Mouse (Mus musculus): Measurements from ENCODE around the gene Hand1.
"Not testable (repeated sequence)": the region's sequence is repeated elsewhere in the genome, so short reads cannot be mapped to it uniquely, and the experiment has no call there.

Hand1 gene

DNA sequence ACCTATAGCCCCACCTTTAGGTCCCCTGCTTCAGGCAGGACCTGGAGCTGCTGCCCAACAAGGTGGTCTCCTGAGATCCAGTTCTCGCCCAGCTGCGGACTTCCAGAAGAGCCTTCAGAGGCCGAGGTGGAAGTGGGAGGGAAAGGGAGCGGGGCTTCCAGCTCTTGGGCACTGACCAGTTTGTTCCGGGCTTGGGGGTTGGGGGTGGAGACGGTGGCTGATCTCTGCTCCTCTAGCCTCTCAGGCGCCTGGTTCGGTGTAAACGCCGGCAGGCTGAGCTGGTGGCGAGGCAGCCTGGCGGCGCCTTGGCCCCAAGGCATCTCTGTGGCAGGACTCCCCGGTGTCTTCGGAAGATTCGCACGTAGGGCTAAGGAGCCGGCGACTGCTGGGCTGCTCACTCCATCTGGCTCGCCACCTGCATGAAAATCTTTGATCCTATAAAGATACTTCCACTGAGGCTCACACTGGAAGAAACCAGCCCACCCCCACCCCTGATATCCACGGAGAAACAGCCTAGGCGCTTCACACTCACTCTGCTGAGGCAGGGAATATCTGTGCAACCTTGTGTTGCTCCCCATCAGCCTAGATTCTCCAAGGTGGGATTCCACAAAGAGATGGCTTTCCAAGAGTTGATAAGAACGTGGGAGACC lies at the start of gene Hand1:
Gene Hand1, minus strand, starts transcription at position 267 of the 650 bp plus-strand sequence.
- DNase-seq, result no peak

- DNase-seq, result no peak
These were observed 43.5 kb upstream of the Hand1 start for GRCm38 (mm10) chr11:57876157-57876556.

- DNase-seq, result no peak
These were observed 40.4 kb upstream of the Hand1 start for GRCm38 (mm10) chr11:57873014-57873413.

GRCm38 (mm10) chr11:57868753-57869460 lies 36.3 kb upstream of the Hand1 start:
- DNase-seq, result peak; percentile 11

GRCm38 (mm10) chr11:57866466-57866865 lies 33.8 kb upstream of the Hand1 start:
- DNase-seq, result no peak

- no peak for DNase-seq
These were observed 32.0 kb upstream of the Hand1 start for GRCm38 (mm10) chr11:57864577-57864976.

- no peak for DNase-seq
These were observed 29.5 kb upstream of the Hand1 start for GRCm38 (mm10) chr11:57862088-57862487.

DNA sequence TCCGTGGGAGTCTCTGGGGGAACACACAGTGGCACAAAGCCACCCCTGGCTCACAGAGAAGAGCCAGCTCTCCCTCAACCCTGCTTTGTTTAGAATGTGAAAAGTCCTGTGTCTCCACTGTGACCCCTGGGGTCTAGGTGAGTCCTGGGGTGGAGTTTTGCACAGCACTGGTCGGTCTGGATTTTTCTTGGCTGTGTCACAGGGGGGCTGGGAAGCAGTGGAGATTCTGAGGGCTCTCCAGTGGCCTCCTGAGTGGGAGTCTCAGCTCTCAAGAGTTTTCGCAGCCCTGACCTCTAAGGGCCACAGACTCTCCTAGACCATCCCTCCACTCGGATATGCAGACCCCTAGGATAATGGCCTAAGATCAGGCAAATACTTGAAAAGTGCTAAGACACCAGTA lies 25.1 kb upstream of the Hand1 start:
- no peak for DNase-seq

DNA sequence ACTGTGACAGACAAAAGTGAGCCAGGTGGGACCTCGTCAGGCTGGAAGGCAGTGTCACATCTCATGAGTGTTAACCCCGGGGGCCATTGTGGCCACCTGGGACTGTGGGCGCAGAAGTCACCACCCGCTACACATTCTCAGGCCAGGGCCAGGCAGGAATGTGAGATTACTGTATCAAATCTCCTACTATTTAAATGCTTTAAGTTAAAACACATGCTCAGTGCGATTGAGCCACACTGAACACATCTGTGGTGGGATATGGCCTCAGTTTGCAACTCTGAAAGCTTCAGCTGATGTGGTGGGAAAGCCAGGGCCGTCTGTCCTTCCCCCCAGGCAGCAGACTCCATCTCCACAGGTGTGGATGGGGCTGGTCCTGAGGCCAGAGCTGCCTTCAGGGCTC lies 21.0 kb upstream of the Hand1 start:
- DNase-seq, result no peak

DNA sequence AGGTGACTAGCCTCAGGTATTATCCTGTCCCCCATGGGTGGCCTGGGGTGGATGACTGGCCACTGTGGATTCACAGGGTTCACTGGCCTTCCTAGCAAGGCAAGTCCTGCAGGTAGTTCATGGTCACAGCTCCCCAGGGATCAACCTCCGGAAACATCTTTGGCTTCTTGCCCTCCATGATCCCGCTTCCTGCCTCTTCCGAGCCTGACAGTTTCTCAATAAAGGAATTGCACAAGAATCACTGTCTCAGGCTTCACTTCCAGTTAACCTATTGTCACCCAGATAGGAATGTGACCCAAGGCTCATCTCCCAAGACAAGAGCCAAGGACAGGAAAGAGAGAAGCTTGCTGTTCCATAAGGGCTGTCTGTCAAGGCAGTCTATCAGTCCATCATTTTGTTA lies 18.3 kb upstream of the Hand1 start:
- no peak for DNase-seq

DNA sequence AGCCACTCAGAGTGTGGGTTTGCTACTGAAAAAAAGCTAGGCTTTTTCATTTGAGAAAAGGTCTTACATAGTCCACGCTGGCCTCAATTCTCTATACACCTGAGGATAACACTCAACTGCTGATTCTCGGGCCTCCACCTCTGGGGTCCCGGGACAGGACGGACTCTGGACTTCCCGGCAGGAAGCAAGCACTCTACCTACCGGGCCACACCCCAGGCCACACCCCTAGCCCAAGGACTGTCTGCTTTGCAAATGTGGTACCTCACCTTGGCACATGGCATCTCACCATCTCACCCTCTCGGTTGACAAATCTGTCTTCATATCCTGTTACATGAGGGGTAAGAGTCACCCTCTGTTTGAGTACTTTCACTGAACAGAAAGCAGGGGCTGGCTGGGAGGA lies 17.7 kb upstream of the Hand1 start:
- DNase-seq, result no peak

DNA sequence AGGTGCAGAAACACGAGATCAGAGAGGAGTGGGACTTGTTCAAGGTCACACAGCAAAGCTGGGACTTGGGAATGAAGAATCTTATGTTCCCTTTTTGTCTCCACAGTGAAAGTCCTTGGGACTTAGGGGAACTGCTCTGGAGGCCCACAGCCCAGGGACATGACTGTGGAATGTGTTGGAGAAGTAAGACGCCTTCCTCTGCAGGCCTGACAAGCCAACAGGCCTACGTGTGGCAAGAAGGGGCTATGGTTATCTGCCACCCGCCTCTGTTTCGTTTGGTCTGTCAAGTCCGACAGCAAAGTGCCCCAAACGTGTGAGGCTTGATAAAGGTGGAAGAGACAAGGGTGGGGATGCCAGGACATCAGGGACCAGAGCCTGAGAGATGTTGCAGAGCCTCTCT lies 14.8 kb upstream of the Hand1 start:
- DNase-seq, result no peak

DNA sequence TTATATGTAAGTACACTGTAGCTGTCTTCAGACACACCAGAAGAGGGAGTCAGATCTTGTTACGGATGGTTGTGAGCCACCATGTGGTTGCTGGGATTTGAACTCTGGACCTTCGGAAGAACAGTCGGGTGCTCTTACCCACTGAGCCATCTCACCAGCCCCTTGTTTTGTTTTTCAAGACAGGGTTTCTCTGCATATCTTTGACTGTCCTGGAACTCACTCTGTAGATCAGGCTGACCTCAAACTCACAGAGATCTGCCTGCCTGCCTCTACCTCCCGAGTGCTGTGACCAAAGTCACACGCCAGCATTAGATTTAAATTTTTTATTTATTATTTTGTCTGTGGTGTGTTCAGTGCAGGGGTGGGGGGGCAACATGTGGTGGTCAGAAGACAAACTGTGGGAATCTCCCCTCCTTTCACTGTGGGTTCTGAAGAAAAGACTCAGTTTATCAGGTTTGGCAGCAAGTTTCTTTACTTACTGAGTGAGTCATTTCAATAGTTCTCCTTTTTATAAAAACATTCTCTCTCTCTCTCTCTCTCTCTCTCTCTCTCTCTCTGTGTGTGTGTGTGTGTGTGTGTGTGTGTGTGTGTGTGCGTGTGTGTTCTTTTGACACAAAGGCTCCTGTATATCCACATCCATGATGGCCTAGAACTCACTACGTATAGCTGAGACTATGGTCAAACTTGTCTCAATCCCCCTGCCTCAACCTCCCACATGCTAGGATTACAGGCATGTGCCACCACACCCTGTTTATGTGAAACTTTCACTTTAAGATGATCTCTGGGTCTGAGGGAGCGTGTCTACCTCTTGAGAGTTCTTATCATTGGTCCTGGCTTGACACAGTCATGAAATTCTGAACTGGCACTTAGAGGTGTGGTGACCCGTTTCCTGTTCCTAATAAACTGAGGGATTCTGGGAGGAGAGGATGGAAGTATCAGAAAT lies 14.1 kb upstream of the Hand1 start:
- DNase-seq, result not testable (repeated sequence)

GRCm38 (mm10) chr11:57841391-57841790 lies 8.8 kb upstream of the Hand1 start:
- DNase-seq, result no peak

GRCm38 (mm10) chr11:57840986-57841385 lies 8.4 kb upstream of the Hand1 start:
- DNase-seq, result no peak

GRCm38 (mm10) chr11:57837861-57838680 lies 5.5 kb upstream of the Hand1 start:
- no peak for DNase-seq

- no peak for DNase-seq
These were observed 4.5 kb upstream of the Hand1 start for GRCm38 (mm10) chr11:57836872-57837680.

DNA sequence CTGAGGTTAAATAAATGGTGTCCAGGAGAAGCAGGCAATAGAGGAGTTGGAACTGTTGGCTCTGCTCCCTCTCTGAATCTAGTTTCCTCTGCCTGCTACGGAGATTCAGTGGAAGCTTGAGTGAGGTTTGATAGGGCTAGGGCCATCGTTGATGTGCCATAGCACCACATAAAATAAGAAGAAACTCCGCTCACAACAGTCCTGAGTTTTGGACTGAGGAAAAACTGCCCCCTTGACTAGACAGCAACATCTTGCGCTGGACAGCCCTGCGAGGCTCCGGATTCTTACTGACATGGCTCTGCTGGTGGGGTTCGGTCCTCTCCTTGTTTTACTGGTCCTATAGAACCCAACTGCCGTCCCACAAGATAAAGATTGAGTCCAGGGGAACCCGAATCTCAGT lies 3.8 kb upstream of the Hand1 start:
- no peak for DNase-seq

- DNase-seq, result no peak
These were observed 3.3 kb upstream of the Hand1 start for GRCm38 (mm10) chr11:57835931-57836330.

DNA sequence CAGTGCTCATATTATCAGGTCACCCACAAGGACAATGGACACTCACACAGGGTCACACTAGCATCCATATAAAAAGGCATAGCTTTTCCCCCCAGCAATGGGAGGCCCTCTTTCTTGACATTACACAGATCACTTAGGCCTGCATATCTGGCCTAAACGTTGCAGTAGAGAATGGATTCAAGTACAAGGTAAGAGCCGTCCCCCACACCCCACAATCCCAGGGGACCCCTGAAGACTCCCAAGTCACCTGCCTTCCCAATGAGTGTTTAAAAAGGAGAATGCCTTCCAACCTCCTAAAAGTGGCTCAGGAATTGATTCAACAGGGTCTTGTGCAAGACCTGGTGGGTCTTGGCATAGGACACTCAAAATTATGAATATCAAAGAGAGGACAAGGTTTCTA lies 2.7 kb upstream of the Hand1 start:
- DNase-seq, result no peak

- DNase-seq, result no peak
These were observed 1.4 kb upstream of the Hand1 start for GRCm38 (mm10) chr11:57834031-57834430.
